Mouse (Mus musculus) kidney, adult 11 months (tissue): Measurements from ENCODE around the gene Rps7.

Experiments used
- DNase-seq: peaks from one replicate; pipeline ENCODE4 v3.0.0; 2022

The Rps7 gene

GRCm38 (mm10) chr12:28614401-28614800 lies 21.4 kb downstream of the Rps7 start:
- no peak for DNase-seq

- no peak for DNase-seq
These were observed 23.4 kb downstream of the Rps7 start for GRCm38 (mm10) chr12:28612391-28612790.

- no peak for DNase-seq
These were observed 28.0 kb downstream of the Rps7 start for GRCm38 (mm10) chr12:28607546-28608305.

- no peak for DNase-seq
These were observed 32.3 kb downstream of the Rps7 start for GRCm38 (mm10) chr12:28603494-28603893.

- no peak for DNase-seq
These were observed 33.5 kb downstream of the Rps7 start for GRCm38 (mm10) chr12:28602259-28602658.

- DNase-seq, result no peak
These were observed 37.2 kb downstream of the Rps7 start for GRCm38 (mm10) chr12:28598526-28598991.

GRCm38 (mm10) chr12:28598110-28598509 lies 37.6 kb downstream of the Rps7 start:
- DNase-seq, result no peak

GRCm38 (mm10) chr12:28597699-28598098 lies 38.1 kb downstream of the Rps7 start:
- no peak for DNase-seq

- no peak for DNase-seq
These were observed 38.9 kb downstream of the Rps7 start for GRCm38 (mm10) chr12:28596851-28597250.

GRCm38 (mm10) chr12:28590428-28590827 lies 45.3 kb downstream of the Rps7 start:
- no peak for DNase-seq

GRCm38 (mm10) chr12:28589090-28589868 lies 46.5 kb downstream of the Rps7 start:
- peak; percentile 74 for DNase-seq

- DNase-seq, result no peak
These were observed 47.8 kb downstream of the Rps7 start for GRCm38 (mm10) chr12:28587949-28588348.

GRCm38 (mm10) chr12:28584036-28584435 lies 51.7 kb downstream of the Rps7 start:
- no peak for DNase-seq

- no peak for DNase-seq
These were observed 53.3 kb downstream of the Rps7 start, which contains the start of gene Allc for GRCm38 (mm10) chr12:28582423-28582822. TSS of gene Allc (minus strand) at chr12:28582523.
